Mouse (Mus musculus) forebrain, embryonic 14.5 days (tissue): ENCODE measurements at regions not wholly inside any gene's neighbourhood (a gene's known extent, or its start where the extent isn't known, plus 50 kb on each side); places are given as distances from the start of the nearest gene placed in this dataset. TPM values are rescaled to one million over a fixed set of nuclear protein-coding genes. Genes with fewer than 3 reads are reported as not detected.

ENCODE experiments used
- ATAC-seq: fragments of 200-750 bp; cut with Nextera tagmentation; 2 replicates; pipeline ENCODE4 v1.8.0; 2017; ENCODE audit warnings: mild to moderate bottlenecking, moderate library complexity
- DNase-seq: peaks from one replicate; pipeline ENCODE4 v3.0.0-alpha.2; 2015; ENCODE audit warnings: low spot score
- H3K27ac ChIP-seq: fragments of 300-500 bp; sonication (generic); 2 replicates; pipeline ENCODE4 v1.5.1; 2014; ENCODE audit warnings: low read depth, mild to moderate bottlenecking, control low read depth, low read length, moderate library complexity
- H3K27me3 ChIP-seq: fragments of 300-500 bp; sonication (generic); replicated peaks from 2 replicates; pipeline ENCODE4 v1.6.1; 2014; ENCODE audit warnings: low read length, control low read depth, mixed read lengths; ENCODE audit not compliant: control insufficient read depth, insufficient read depth
- H3K36me3 ChIP-seq: fragments of 300-500 bp; sonication (generic); 2 replicates; pipeline ENCODE4 v1.6.1; 2014; ENCODE audit warnings: low read length, control low read depth; ENCODE audit not compliant: control insufficient read depth, insufficient read depth
- H3K4me1 ChIP-seq: fragments of 300-500 bp; sonication (generic); 2 replicates; pipeline ENCODE4 v1.6.1; 2014; ENCODE audit warnings: antibody characterized with exemption, low read length, control low read depth; ENCODE audit not compliant: control insufficient read depth, insufficient read depth
- H3K4me2 ChIP-seq: fragments of 300-500 bp; sonication (generic); 2 replicates; pipeline ENCODE4 v1.6.1; 2014; ENCODE audit warnings: mild to moderate bottlenecking, control low read depth, low read length
- H3K4me3 ChIP-seq: fragments of 300-500 bp; sonication (generic); 2 replicates; pipeline ENCODE4 v1.5.1; 2014; ENCODE audit warnings: low read depth, low read length, control low read depth
- H3K9ac ChIP-seq: fragments of 300-500 bp; sonication (generic); 2 replicates; pipeline ENCODE4 v1.6.1; 2014; ENCODE audit warnings: mild to moderate bottlenecking, low read length, control low read depth, moderate library complexity
- H3K9me3 ChIP-seq: fragments of 300-500 bp; sonication (generic); replicated peaks from 2 replicates; pipeline ENCODE4 v1.6.1; 2016; ENCODE audit warnings: low read length, control low read depth, mixed read lengths; ENCODE audit not compliant: control insufficient read depth
- WGBS: fragments of 180-500 bp; shearing (Covaris S2); extraction: QIAGEN DNeasy Blood & Tissue Kit; methylation state at CpG from one replicate; pipeline ENCODE4 v1.1.7; 2014; 5-methylcytosine and 5-hydroxymethylcytosine counted together
- microRNA counts: library from miRNA; unstranded; fragments of <30 nt; microRNA quantifications from one replicate; lab custom pipeline; 2016
- microRNA-seq: library from miRNA; unstranded; fragments of <30 nt; microRNA quantifications from one replicate; pipeline ENCODE4, GENCODE M21; 2016

DNA sequence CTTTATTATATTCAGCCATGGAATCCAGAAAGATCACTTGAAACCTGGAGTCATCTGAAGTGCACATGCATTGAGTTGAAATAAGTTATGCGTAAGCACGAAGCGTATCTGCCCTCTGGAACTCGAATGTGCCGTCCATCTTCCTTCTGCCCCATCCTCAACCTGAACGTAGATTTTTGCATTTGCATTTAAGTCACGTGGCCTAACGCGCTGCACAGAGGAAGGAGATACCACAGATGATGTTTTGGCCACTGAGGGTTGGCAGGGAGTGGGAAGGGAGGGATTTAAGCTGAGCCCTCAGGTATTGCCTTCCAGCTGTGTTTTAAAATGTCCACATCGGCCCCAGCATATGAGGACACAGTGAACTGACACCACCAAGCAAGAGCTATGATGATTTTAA is 63.6 kb upstream of the Runx1 start:
- ATAC-seq: no peak
- no peak overlapping the region for H3K4me2 ChIP-seq

DNA sequence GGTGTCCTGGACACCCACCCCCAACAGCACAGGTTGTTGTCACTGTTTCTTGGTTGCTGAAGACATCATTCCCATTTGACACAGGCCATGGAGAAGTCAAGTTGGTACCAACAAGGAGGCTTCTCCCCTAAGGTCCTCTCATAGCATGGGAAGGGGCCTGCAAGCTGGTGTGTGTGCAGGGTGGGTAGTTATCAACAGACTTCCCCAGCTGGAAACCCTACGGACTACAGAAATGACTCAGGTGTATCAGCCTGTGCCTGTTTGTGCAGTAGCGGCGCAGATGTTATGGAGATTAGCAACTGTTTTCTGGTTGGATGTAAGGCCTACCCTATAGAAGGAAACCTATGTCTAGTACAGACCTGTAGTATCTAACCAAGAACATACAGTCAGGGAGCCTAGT is 60.3 kb upstream of the Runx1 start:
- no peak overlapping the region for H3K9ac ChIP-seq
- no peak overlapping the region for H3K4me2 ChIP-seq
- WGBS: 98% methylated on average over 3 of the region's 3 CpGs
- H3K27me3 ChIP-seq: no peaks in the 10 kb centered on the region
- DNase-seq (no peak), ATAC-seq (no peak)
- no peaks in the 10 kb centered on the region for H3K36me3 ChIP-seq
- H3K4me3 ChIP-seq: no peak overlapping the region
- H3K4me1 ChIP-seq: no peaks in the 10 kb centered on the region
- no peaks in the 10 kb centered on the region for H3K9me3 ChIP-seq
- H3K27ac ChIP-seq: no peak overlapping the region

More for the DNA sequence above, 63.6 kb upstream of the Runx1 start:
- H3K27me3 ChIP-seq: no peaks in the 10 kb centered on the region
- H3K9me3 ChIP-seq: no peaks in the 10 kb centered on the region
- no peak overlapping the region for H3K9ac ChIP-seq
- no peak overlapping the region for H3K27ac ChIP-seq
- WGBS: 92% methylated on average over 10 of the region's 10 CpGs
- no peaks in the 10 kb centered on the region for H3K4me1 ChIP-seq
- H3K36me3 ChIP-seq: no peaks in the 10 kb centered on the region
- no peak for DNase-seq
- H3K4me3 ChIP-seq: no peak overlapping the region

DNA sequence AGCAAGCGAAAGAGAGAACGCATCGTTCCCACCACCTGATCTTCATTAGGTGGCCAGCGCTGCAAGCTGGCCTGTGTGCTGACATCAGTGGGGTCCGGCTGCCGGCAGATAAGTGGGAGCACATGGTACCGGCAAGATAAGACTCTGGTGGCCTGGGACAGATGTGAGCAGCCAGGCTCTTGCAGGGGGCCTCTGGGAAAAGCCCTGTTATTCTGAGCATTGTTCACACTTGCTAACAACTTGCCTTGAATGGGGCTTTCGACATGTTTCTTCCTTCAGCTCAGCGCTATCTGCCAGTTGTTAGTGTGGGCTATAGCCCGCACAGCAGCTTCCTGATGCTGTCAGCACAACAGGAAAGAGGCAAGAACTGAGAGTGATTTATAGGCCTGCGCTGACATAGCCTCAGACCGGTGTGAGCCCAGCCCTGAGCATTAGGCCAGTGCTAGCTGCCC is 57.9 kb upstream of the Runx1 start:
- Histone ChIP-seq H3K27me3 (no peaks in the 10 kb centered on the region), H3K9ac (no peak overlapping the region), H3K4me1 (no peaks in the 10 kb centered on the region), H3K27ac (no peak overlapping the region), H3K4me3 (no peak overlapping the region), H3K9me3 (no peaks in the 10 kb centered on the region), H3K36me3 (no peaks in the 10 kb centered on the region), H3K4me2 (no peak overlapping the region)
- DNase-seq (no peak), ATAC-seq (no peak)
- 86% methylated on average over 12 of the region's 12 CpGs for whole genome bisulfite sequencing

DNA sequence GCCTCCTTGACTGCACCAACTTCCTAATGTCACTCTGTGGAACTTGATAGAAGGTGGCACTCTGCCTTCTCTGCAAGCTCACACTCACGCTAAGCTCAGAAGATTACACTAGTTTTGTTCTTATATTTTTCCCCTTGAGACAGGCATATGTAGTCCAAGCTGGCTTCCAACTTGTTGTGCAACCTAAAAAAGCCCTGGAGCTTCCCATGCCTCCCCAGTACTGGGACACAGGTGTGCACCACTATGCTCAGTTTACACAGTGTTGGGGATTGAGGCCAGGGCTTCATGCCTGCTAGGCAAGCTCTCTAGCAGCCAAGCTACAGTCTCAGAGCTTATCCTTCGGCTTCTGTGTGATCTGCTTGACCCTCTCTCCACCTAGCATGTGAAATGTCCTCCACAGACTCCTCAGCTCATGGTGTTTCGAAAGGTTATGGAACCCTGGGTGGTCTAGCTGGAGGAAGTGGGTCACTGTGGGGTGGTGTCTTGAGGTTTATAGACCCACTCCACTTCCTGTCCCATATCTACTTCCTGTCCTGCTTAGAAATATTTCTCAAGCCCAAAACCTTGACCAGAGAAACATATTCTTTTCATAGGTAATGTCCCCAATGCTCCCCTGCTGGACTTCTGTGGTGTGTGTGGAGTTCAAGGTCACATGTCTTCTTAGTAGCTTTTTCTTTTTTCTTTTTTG is 54.6 kb upstream of the Runx1 start:
- DNase-seq (no peak), ATAC-seq (no peak)
- Histone ChIP-seq H3K4me3 (no peak overlapping the region), H3K27me3 (no peaks in the 10 kb centered on the region), H3K9ac (no peak overlapping the region), H3K4me1 (no peaks in the 10 kb centered on the region), H3K36me3 (no peaks in the 10 kb centered on the region), H3K4me2 (no peak overlapping the region), H3K27ac (no peak overlapping the region), H3K9me3 (no peaks in the 10 kb centered on the region)
- 83% methylated on average over 3 of the region's 3 CpGs for WGBS

DNA sequence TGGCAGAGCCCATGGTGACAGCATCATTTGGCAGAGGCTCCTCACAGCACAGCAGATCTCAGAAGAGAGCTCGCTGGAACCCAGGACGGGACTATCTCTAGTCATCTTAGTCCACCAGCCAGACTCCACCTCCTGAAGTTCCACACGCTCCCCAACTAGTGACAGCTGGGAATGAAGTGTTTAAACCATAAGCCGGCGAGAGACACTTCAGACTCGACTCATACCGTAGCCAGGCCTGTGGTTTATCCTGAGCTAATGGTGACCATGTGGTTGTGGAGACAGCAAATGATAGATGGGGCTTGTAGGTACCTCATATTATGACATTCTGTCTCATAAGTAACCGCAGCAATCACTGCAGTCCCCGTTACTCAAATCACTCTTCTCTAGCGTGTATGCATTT is 52.1 kb upstream of the Runx1 start:
- no peaks in the 10 kb centered on the region for H3K4me1 ChIP-seq
- no peak for DNase-seq
- no peaks in the 10 kb centered on the region for H3K36me3 ChIP-seq
- no peak for ATAC-seq
- WGBS: 94% methylated on average over 10 of the region's 10 CpGs
- no peaks in the 10 kb centered on the region for H3K9me3 ChIP-seq
- H3K27ac ChIP-seq: no peak overlapping the region
- no peak overlapping the region for H3K4me3 ChIP-seq
- H3K9ac ChIP-seq: no peak overlapping the region
- no peak overlapping the region for H3K4me2 ChIP-seq
- no peaks in the 10 kb centered on the region for H3K27me3 ChIP-seq

MicroRNA genes in the stretch of these regions (microRNA counts, 519-probe panel; counts per million panel counts)
- not detected for microRNA mmu-miR-802 (lab: Ali Mortazavi, UCI)

Small RNA genes in the stretch of these regions (microRNA-seq; reads per million reads assigned to microRNA genes)
- gene Gm28003 (not detected), gene Mir802 (0.66 reads per million)
